Mouse (Mus musculus): Measurements from ENCODE around the gene Ptpn4. TPM values are rescaled to one million over a fixed set of nuclear protein-coding genes. Genes with fewer than 3 reads are reported as not detected.

Ptpn4 gene
- total RNA-seq (2021): 10 to 100 TPM; 37.2 to 39.0 TPM

- DNase-seq: peak; percentile 99
- intact Hi-C loops (cut with DNase I): no loop called here
Measured at GRCm38 (mm10) chr1:119837035-119837751, at the start of gene Ptpn4. Gene Ptpn4, minus strand, starts transcription at chr1:119837613.

- DNase-seq: no peak
- intact Hi-C loops (cut with DNase I): no loop called here
Measured at GRCm38 (mm10) chr1:119886320-119886719, 48.9 kb upstream of the Ptpn4 start.

GRCm38 (mm10) chr1:119884272-119884671, 46.9 kb upstream of the Ptpn4 start:
- intact Hi-C loops (cut with DNase I): no loop called here
- peak; percentile 32 for DNase-seq

DNA sequence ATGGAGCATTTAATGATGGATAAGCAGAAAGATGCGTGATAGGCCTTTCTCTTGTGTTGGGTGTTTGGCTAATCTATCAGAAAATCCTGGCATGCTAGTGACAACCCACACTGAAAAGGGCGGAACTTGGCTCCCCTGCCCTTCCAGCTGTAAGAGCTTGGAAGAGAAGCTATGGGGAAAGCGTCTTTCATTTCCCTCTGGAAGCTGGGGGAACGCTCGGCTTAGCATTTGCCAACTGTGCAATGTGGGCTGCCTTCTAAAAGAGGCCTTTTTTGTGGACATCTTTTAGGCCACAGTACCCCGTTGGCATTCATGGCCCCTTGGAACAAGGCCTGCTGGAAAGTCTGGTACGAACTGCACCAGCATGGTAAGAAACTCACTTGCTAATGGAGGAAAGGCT, 41.5 kb upstream of the Ptpn4 start:
- intact Hi-C loops (cut with DNase I): no loop called here
- peak; percentile 86 for DNase-seq

- DNase-seq: no peak
- intact Hi-C loops (cut with DNase I): no loop called here
Measured at GRCm38 (mm10) chr1:119877469-119877868, 40.1 kb upstream of the Ptpn4 start.

- intact Hi-C loops (cut with DNase I): no loop called here
- no peak for DNase-seq
Measured at GRCm38 (mm10) chr1:119868395-119869161, 31.2 kb upstream of the Ptpn4 start.

- no peak for DNase-seq
- intact Hi-C loops (cut with DNase I): no loop called here
Measured at GRCm38 (mm10) chr1:119867300-119867699, 29.9 kb upstream of the Ptpn4 start.

- intact Hi-C loops (cut with DNase I): no loop called here
- no peak for DNase-seq
Measured at GRCm38 (mm10) chr1:119865311-119865710, 27.9 kb upstream of the Ptpn4 start.

DNA sequence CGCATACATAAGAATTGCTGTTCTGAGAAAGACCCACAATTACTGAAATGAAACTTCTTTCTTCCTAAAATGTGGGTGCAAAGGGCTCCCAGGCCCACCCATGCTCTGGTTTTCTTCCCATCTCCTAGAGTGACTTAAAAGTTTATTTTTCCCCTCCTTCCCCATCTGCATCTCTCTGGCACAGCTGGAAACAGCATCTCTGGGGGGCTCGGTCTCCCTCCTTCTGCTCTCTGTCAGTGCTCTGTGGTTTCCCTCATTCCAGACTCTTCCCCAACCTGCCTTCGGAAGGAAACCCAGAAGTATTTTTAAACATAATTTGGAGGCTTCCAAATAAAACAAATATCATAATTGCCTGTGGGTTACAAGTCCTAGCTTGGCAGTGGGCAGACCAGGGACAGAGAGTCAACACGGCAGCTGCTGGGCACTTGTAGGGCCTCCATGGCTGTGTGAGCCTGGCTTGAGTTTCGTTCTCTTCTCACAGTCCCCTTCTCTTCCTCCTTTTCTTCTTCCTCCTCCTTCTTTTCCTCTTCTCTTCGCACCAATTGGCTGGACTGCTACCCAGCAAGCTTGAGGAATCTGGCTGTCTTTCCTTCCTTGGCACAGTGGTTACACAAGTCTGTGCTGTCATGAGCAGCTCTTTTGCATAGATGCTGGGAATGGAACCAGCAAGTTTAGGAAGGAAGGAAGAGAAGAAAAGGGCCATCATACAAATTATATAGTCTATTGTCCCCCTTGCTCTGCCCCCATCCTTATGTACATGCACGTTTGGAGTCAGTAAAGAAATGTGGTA, 26.3 kb upstream of the Ptpn4 start:
- no peak for DNase-seq

GRCm38 (mm10) chr1:119859566-119859965, 22.2 kb upstream of the Ptpn4 start:
- intact Hi-C loops (cut with DNase I): no loop called here
- DNase-seq: no peak

More for the DNA sequence above, 26.3 kb upstream of the Ptpn4 start:
- intact Hi-C loops (cut with DNase I): no loop called here

GRCm38 (mm10) chr1:119852980-119853379, 15.6 kb upstream of the Ptpn4 start:
- intact Hi-C loops (cut with DNase I): no loop called here
- DNase-seq: no peak

DNA sequence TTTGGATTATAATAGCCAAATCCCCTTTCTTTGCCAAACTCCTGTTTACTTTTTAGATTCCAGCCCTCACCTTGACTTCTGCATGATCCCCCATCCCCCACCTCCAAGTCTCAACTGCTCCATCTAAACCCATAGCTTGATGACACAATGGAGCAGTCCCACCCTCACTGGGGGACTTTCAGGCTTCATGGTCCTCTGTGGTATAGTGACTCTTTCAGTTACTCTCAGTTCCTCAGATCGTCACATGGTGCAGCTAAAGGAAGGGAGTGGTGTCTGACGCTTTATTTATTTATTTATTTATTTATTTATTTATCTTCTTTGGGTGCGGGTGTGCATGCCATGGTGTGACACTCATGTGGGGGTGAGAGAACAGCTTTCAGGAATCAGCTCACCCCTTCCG, 14.9 kb upstream of the Ptpn4 start:
- no peak for DNase-seq
- intact Hi-C loops (cut with DNase I): no loop called here

DNA sequence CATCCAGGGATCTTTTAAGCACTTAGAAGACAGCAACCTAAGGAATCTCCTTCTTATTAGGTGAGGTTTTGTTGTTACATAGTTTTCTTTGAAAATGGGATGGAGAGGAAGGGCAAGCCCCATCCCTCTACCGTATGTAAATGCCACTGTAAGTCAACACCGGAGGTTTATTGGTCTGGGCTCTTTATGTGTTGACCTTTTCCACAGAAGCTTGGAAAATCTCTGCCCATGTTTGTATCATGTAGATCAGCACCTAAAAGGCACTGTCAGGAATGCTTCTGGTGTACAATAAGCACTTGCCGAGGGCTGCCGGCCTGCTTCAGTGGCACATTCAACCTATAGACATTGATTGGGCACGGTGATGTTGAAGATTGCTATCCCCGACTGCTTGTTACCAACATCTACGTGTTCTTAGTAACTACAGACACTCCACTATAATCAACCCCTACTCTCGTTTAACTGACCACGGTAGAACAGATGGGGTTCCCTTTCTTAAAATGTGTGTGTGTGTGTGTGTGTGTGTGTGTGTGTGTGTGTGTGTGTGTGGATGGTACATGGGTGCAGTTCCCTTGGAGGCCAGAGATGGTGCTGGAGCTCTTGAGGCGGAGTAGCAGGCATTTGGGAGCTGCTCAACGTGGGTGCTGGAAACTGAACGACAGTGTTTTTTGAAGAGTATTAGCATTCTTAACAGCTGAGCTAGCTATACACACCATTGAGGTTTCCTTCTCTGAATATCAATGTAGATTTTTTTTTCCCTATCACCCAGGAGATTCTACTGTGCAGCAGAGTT, 11.9 kb upstream of the Ptpn4 start:
- no peak for DNase-seq
- intact Hi-C loops (cut with DNase I): no loop called here

- intact Hi-C loops (cut with DNase I): no loop called here
- DNase-seq: no peak
Measured at GRCm38 (mm10) chr1:119845321-119845720, 7.9 kb upstream of the Ptpn4 start.

GRCm38 (mm10) chr1:119843121-119843520, 5.7 kb upstream of the Ptpn4 start:
- no peak for DNase-seq
- intact Hi-C loops (cut with DNase I): no loop called here

DNA sequence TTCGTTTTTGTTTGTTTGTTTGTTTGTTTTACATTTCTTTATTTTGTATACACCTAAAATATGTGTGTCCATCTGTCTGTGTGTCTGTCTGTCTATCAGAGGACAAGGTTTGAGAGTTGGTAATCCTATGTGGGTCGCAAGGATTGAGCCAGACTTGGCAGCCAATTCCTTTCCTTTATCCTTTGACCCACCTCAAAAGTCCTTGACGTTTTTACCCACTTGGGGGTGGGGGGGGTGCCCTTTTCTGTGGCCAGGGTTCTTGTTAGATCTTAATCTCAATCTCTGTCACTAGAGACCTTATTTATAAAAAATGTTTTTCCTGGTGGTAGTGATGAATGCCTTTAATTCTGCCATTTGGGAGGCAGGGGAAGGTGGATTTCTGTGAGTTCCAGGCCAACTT, 828 bp upstream of the Ptpn4 start:
- intact Hi-C loops (cut with DNase I): no loop called here
- no peak for DNase-seq

- no peak for DNase-seq
- intact Hi-C loops (cut with DNase I): no loop called here
Measured at GRCm38 (mm10) chr1:119836479-119837015, 866 bp downstream of the Ptpn4 start.

DNA sequence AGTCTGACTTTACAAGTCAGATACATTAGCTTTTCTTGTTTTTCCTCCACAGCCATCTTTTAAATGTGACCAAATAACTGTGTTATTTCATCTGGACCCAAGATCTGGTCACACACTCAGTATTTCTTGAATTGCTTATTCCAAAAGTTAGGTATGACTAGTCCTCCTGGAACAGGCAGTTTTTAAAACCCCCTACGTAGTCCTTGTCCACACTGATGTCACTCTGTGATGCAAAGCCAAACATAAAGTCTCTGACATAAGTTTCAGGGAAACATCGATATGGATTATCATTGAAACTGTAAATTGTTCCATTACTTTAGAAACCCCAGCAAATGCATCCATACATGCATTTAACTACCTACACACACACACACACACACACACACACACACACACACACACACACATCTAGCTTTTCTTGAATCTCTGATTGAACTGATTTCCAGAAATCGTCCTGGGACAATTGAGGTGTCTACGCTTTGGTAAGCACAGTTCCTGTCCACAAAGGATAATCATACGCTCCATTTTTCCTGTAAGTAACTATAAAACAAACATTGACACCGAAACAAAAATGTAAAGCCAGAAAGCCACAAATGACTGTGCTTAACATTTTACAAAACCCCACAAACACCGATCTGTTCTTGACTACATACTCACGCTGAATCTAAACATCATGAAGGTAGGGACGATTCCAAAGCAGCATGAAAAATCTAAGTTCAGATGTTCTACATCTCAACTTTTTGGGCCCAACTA, 1.5 kb downstream of the Ptpn4 start:
- intact Hi-C loops (cut with DNase I): no loop called here
- no peak for DNase-seq

GRCm38 (mm10) chr1:119828160-119828559, 9.3 kb downstream of the Ptpn4 start:
- intact Hi-C loops (cut with DNase I): no loop called here
- DNase-seq: no peak

DNA sequence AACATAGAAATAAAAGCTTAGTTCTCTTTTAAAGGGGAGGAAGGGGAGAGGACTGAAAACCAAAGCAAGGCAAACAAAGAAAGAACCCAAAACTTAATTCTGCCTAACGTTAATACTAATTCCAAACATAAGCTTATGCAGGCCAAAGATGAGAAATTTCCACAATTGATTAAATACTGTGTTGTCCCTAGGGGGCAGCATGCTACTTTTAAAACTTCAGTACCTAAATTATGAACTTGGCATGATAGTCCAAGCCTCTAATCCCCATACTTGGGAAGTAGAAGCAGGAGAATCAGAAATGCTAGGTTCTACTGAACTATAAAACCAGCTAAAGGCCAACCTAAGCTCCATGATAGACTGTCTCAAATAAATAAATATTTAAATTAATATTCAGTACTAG, 18.7 kb downstream of the Ptpn4 start:
- DNase-seq: no peak
- intact Hi-C loops (cut with DNase I): loop anchor here (10.0 kb wide), 1 partner anchor 106 kb away; no protein-coding TSS in a partner anchor

All from left cerebral cortex, postnatal 4 days (tissue).